Mouse (Mus musculus): ENCODE data around the gene Sumf2.
A peak's percentile ranks its signal among the peaks of the same experiment; 100 is the strongest.
"Not testable (repeated sequence)": the region's sequence is repeated elsewhere in the genome, so short reads cannot be mapped to it uniquely, and the experiment has no call there.

The Sumf2 gene

GRCm38 (mm10) chr5:129846752-129847557 lies at the start of gene Sumf2:
Sumf2 (plus strand) TSS chr5:129846986.
- peak; percentile 82 to 91 for DNase-seq (ENCODE audit: low spot score in 2 of 2)

- DNase-seq (ENCODE audit: low spot score in 2 of 2) = no peak
Observed at GRCm38 (mm10) chr5:129844848-129845247, 1.9 kb upstream of the Sumf2 start.

GRCm38 (mm10) chr5:129847558-129847820 lies 703 bp downstream of the Sumf2 start:
- DNase-seq (ENCODE audit: low spot score in 2 of 2) = no peak

GRCm38 (mm10) chr5:129855163-129855562 lies 8.4 kb downstream of the Sumf2 start:
- DNase-seq (ENCODE audit: low spot score in 2 of 2) = no peak

GRCm38 (mm10) chr5:129856414-129856813 lies 9.6 kb downstream of the Sumf2 start:
- DNase-seq (ENCODE audit: low spot score in 2 of 2) = no peak

GRCm38 (mm10) chr5:129862325-129862724 lies 15.5 kb downstream of the Sumf2 start:
- DNase-seq (ENCODE audit: low spot score in 2 of 2) = no peak

- peak in 1 of 2 experiments; percentile 40 for DNase-seq (ENCODE audit: low spot score in 2 of 2)
Observed at GRCm38 (mm10) chr5:129864467-129864866, 17.7 kb downstream of the Sumf2 start.

- DNase-seq (ENCODE audit: low spot score in 2 of 2) = no peak
Observed at GRCm38 (mm10) chr5:129865841-129866240, 19.1 kb downstream of the Sumf2 start.

GRCm38 (mm10) chr5:129869238-129869995 lies 22.6 kb downstream of the Sumf2 start:
- no peak for DNase-seq (ENCODE audit: low spot score in 2 of 2)

GRCm38 (mm10) chr5:129871238-129871637 lies 24.5 kb downstream of the Sumf2 start:
- DNase-seq (ENCODE audit: low spot score in 2 of 2) = no peak

- DNase-seq (ENCODE audit: low spot score in 2 of 2) = no peak
Observed at GRCm38 (mm10) chr5:129873942-129874341, 27.2 kb downstream of the Sumf2 start.

- DNase-seq (ENCODE audit: low spot score in 2 of 2) = no peak
Observed at GRCm38 (mm10) chr5:129875098-129875497, 28.3 kb downstream of the Sumf2 start.

- DNase-seq (ENCODE audit: low spot score in 2 of 2) = no peak
Observed at GRCm38 (mm10) chr5:129877731-129878455, 31.1 kb downstream of the Sumf2 start.

- DNase-seq (ENCODE audit: low spot score in 2 of 2) = peak in 1 of 2 experiments; percentile 23
Observed at GRCm38 (mm10) chr5:129878946-129879345, 32.2 kb downstream of the Sumf2 start.

GRCm38 (mm10) chr5:129879888-129880287 lies 33.1 kb downstream of the Sumf2 start:
- DNase-seq (ENCODE audit: low spot score in 2 of 2) = no peak

- DNase-seq (ENCODE audit: low spot score in 2 of 2) = no peak
Observed at GRCm38 (mm10) chr5:129886271-129886670, 39.5 kb downstream of the Sumf2 start.

- DNase-seq (ENCODE audit: low spot score in 2 of 2) = peak; percentile 90
Observed at GRCm38 (mm10) chr5:129886911-129887636, 40.3 kb downstream of the Sumf2 start, which contains the start of gene Chchd2. Chchd2 (minus strand) TSS chr5:129887470.

GRCm38 (mm10) chr5:129890390-129890789 lies 43.6 kb downstream of the Sumf2 start:
- not testable (repeated sequence) for DNase-seq (ENCODE audit: low spot score in 2 of 2)

GRCm38 (mm10) chr5:129895198-129896088 lies 48.7 kb downstream of the Sumf2 start, which contains the start of gene Zbed5:
Zbed5 (plus strand) TSS chr5:129895723.
- DNase-seq (ENCODE audit: low spot score in 2 of 2) = peak; percentile 61 to 80

- DNase-seq (ENCODE audit: low spot score in 2 of 2) = no peak
Observed at GRCm38 (mm10) chr5:129898449-129898848, 51.7 kb downstream of the Sumf2 start, which contains the start of gene Phkg1. Phkg1 (minus strand) TSS chr5:129898549.
